Mouse (Mus musculus): Measurements from ENCODE around the gene S1pr5. TPM values are rescaled to one million over a fixed set of nuclear protein-coding genes. Genes with fewer than 3 reads are reported as not detected.

The S1pr5 gene
- total and polyA plus RNA-seq, 2 experiments: 4.1 to 5.3 TPM

- TF ChIP-seq CTCF (IDR thresholded peaks at IDR 0.05; ENCODE audit: low read depth, low read length): no peak
- TF ChIP-seq POLR2A (IDR thresholded peaks at IDR 0.05; ENCODE audit: extremely low read depth, insufficient read depth, low read length): no peak
- H3K4me1 ChIP-seq (ENCODE audit: control insufficient read depth, insufficient read depth, low read length): peaks cover 15% of the 10 kb centered on the region
- WGBS: 95% methylated on average over 28 of the region's 28 CpGs
- no peak for DNase-seq (ENCODE audit: extremely low read depth, low read depth, low spot score)
- no peak overlapping the region for H3K4me3 ChIP-seq (ENCODE audit: insufficient read depth, low read depth, low read length)
- H3K36me3 ChIP-seq (ENCODE audit: control insufficient read depth, insufficient read depth, low read length): peaks cover 11% of the 10 kb centered on the region
- H3K9ac ChIP-seq (ENCODE audit: low read depth, low read length): no peak overlapping the region
- no peaks in the 10 kb centered on the region for H3K27me3 ChIP-seq (ENCODE audit: control insufficient read depth, insufficient read depth, low read length)
- peaks cover 23% of the 10 kb centered on the region; the same call in 1 of the 2 replicates for H3K79me2 ChIP-seq (ENCODE audit: control insufficient read depth, insufficient read depth, low read length)
- no peak overlapping the region for H3K27ac ChIP-seq (replicated peaks; ENCODE audit: insufficient read depth, low read depth, low read length)
Observed at GRCm38 (mm10) chr9:21233805-21234204, 14.4 kb downstream of the S1pr5 start.

DNA sequence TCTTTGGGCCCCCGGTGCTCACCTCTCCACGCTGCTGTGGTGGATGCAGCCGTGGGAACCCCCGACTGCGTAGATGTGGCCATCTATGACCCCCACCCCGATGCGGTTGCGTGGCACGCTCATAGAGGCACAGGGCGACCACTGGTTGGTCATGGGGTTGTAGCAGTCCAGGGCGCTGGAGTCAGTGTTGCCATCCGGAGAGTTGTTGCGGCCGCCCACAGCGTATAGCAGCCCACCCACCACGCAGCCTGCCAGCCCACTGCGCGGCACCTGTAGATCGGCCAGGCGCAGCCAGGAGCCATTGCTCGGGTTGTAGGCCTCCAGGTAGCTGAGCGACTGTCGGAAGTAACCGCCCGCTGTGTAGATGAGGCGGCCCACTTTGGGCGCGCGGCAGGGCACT lies 14.9 kb downstream of the S1pr5 start:
- TF ChIP-seq POLR2A (IDR thresholded peaks at IDR 0.05; ENCODE audit: extremely low read depth, insufficient read depth, low read length) (no peak), CTCF (IDR thresholded peaks at IDR 0.05; ENCODE audit: low read depth, low read length) (no peak)
- peaks cover 11% of the 10 kb centered on the region for H3K36me3 ChIP-seq (ENCODE audit: control insufficient read depth, insufficient read depth, low read length)
- H3K4me3 ChIP-seq (ENCODE audit: insufficient read depth, low read depth, low read length): no peak overlapping the region
- H3K27me3 ChIP-seq (ENCODE audit: control insufficient read depth, insufficient read depth, low read length): no peaks in the 10 kb centered on the region
- DNase-seq (ENCODE audit: extremely low read depth, low read depth, low spot score): no peak
- H3K79me2 ChIP-seq (ENCODE audit: control insufficient read depth, insufficient read depth, low read length): peaks cover 21% of the 10 kb centered on the region; the same call in 1 of the 2 replicates
- H3K4me1 ChIP-seq (ENCODE audit: control insufficient read depth, insufficient read depth, low read length): peaks cover 15% of the 10 kb centered on the region
- no peak overlapping the region for H3K9ac ChIP-seq (ENCODE audit: low read depth, low read length)
- no peak overlapping the region for H3K27ac ChIP-seq (replicated peaks; ENCODE audit: insufficient read depth, low read depth, low read length)
- 98% methylated on average over 29 of the region's 29 CpGs for WGBS

GRCm38 (mm10) chr9:21232867-21233266 lies 15.4 kb downstream of the S1pr5 start:
- H3K4me3 ChIP-seq (ENCODE audit: insufficient read depth, low read depth, low read length): no peak overlapping the region
- no peaks in the 10 kb centered on the region for H3K27me3 ChIP-seq (ENCODE audit: control insufficient read depth, insufficient read depth, low read length)
- no peak overlapping the region for H3K9ac ChIP-seq (ENCODE audit: low read depth, low read length)
- no peak for DNase-seq (ENCODE audit: extremely low read depth, low read depth, low spot score)
- peaks cover 11% of the 10 kb centered on the region for H3K36me3 ChIP-seq (ENCODE audit: control insufficient read depth, insufficient read depth, low read length)
- TF ChIP-seq CTCF (IDR thresholded peaks at IDR 0.05; ENCODE audit: low read depth, low read length) (no peak), POLR2A (IDR thresholded peaks at IDR 0.05; ENCODE audit: extremely low read depth, insufficient read depth, low read length) (no peak)
- peaks cover 17% of the 10 kb centered on the region; the same call in 1 of the 2 replicates for H3K79me2 ChIP-seq (ENCODE audit: control insufficient read depth, insufficient read depth, low read length)
- WGBS: 93% methylated on average over 5 of the region's 5 CpGs
- H3K4me1 ChIP-seq (ENCODE audit: control insufficient read depth, insufficient read depth, low read length): peaks cover 16% of the 10 kb centered on the region
- H3K27ac ChIP-seq (replicated peaks; ENCODE audit: insufficient read depth, low read depth, low read length): no peak overlapping the region

- Histone ChIP-seq H3K27me3 (ENCODE audit: control insufficient read depth, insufficient read depth, low read length) (no peaks in the 10 kb centered on the region), H3K36me3 (ENCODE audit: control insufficient read depth, insufficient read depth, low read length) (peaks cover 11% of the 10 kb centered on the region), H3K4me3 (ENCODE audit: insufficient read depth, low read depth, low read length) (no peak overlapping the region), H3K4me1 (ENCODE audit: control insufficient read depth, insufficient read depth, low read length) (peaks cover 20% of the 10 kb centered on the region), H3K27ac (replicated peaks; ENCODE audit: insufficient read depth, low read depth, low read length) (no peak overlapping the region), H3K79me2 (ENCODE audit: control insufficient read depth, insufficient read depth, low read length) (peaks cover 8% of the 10 kb centered on the region; the same call in 1 of the 2 replicates), H3K9ac (ENCODE audit: low read depth, low read length) (no peak overlapping the region)
- 77% methylated on average over 23 of the region's 23 CpGs for WGBS
- TF ChIP-seq CTCF (IDR thresholded peaks at IDR 0.05; ENCODE audit: low read depth, low read length): no peak
- no peak for TF ChIP-seq POLR2A (IDR thresholded peaks at IDR 0.05; ENCODE audit: extremely low read depth, insufficient read depth, low read length)
- DNase-seq (ENCODE audit: extremely low read depth, low read depth, low spot score): no peak
Observed at GRCm38 (mm10) chr9:21231551-21231950, 16.7 kb downstream of the S1pr5 start.

DNA sequence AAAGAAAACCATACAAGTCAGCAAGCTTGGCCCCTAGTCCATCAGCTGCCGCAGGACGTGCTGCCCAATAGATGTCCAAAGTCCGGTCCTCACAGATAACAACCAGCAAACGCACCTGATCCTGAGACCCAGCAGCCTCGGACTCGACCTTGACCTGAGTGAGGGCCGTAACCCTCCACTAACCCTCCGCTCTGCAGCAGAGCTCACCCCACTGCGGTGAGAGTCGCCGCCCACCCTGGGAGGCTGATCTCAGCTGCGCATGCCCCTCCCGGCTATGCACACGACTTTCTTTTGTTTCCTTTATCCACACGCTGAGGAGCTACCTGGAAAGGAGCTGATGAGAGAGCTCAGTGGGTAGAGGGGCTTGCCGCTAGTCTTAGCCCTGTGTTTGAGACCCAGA lies 20.9 kb downstream of the S1pr5 start:
- peak; percentile 88 for DNase-seq (ENCODE audit: extremely low read depth, low read depth, low spot score)
- Histone ChIP-seq H3K79me2 (ENCODE audit: control insufficient read depth, insufficient read depth, low read length) (no peaks in the 10 kb centered on the region), H3K27me3 (ENCODE audit: control insufficient read depth, insufficient read depth, low read length) (no peaks in the 10 kb centered on the region), H3K4me1 (ENCODE audit: control insufficient read depth, insufficient read depth, low read length) (peaks cover 13% of the 10 kb centered on the region), H3K9ac (ENCODE audit: low read depth, low read length) (peak overlapping the region; percentile 12), H3K36me3 (ENCODE audit: control insufficient read depth, insufficient read depth, low read length) (peaks cover 7% of the 10 kb centered on the region), H3K27ac (replicated peaks; ENCODE audit: insufficient read depth, low read depth, low read length) (peak overlapping the region; percentile 81), H3K4me3 (ENCODE audit: insufficient read depth, low read depth, low read length) (peak overlapping the region; percentile 19; the same call in 1 of the 2 replicates)
- TF ChIP-seq POLR2A (IDR thresholded peaks at IDR 0.05; ENCODE audit: extremely low read depth, insufficient read depth, low read length): no peak
- no peak for TF ChIP-seq CTCF (IDR thresholded peaks at IDR 0.05; ENCODE audit: low read depth, low read length)
- 7% methylated on average over 16 of the region's 16 CpGs for WGBS

- Histone ChIP-seq H3K27me3 (ENCODE audit: control insufficient read depth, insufficient read depth, low read length) (no peaks in the 10 kb centered on the region), H3K9ac (ENCODE audit: low read depth, low read length) (no peak overlapping the region), H3K27ac (replicated peaks; ENCODE audit: insufficient read depth, low read depth, low read length) (peak overlapping the region; percentile 11), H3K36me3 (ENCODE audit: control insufficient read depth, insufficient read depth, low read length) (peaks cover 3% of the 10 kb centered on the region), H3K4me3 (ENCODE audit: insufficient read depth, low read depth, low read length) (no peak overlapping the region), H3K79me2 (ENCODE audit: control insufficient read depth, insufficient read depth, low read length) (no peaks in the 10 kb centered on the region), H3K4me1 (ENCODE audit: control insufficient read depth, insufficient read depth, low read length) (peaks cover 18% of the 10 kb centered on the region)
- peak; percentile 93 for DNase-seq (ENCODE audit: extremely low read depth, low read depth, low spot score)
- 3% methylated on average over 7 of the region's 7 CpGs for WGBS
- no peak for TF ChIP-seq CTCF (IDR thresholded peaks at IDR 0.05; ENCODE audit: low read depth, low read length)
- TF ChIP-seq POLR2A (IDR thresholded peaks at IDR 0.05; ENCODE audit: extremely low read depth, insufficient read depth, low read length): no peak
Observed at GRCm38 (mm10) chr9:21225415-21225758, 22.9 kb downstream of the S1pr5 start.
